Mouse (Mus musculus) E14TG2a.4 (cell line): Measurements from ENCODE around the gene Hmgb4.

Experiments
- CTCF ChIP-seq: conservative IDR thresholded peaks from 2 replicates; pipeline ENCODE4 v1.5.1; 2014; ENCODE audit warnings: low read length
- NANOG ChIP-seq: IDR thresholded peaks from 2 replicates; pipeline ENCODE4 v1.6.1; 2014; ENCODE audit warnings: borderline replicate concordance, low read length, mixed read lengths
- POU5F1 ChIP-seq: IDR thresholded peaks from 2 replicates; pipeline ENCODE4 v1.6.1; 2014; ENCODE audit warnings: low read length, borderline replicate concordance

GRCm38 (mm10) chr4:128288095-128288494 lies 27.3 kb upstream of the Hmgb4 start:
- no peak for TF ChIP-seq CTCF
- no peak for TF ChIP-seq POU5F1
- TF ChIP-seq NANOG = no peak
